Mouse (Mus musculus): Measurements from ENCODE around the gene Ncs1. TPM values are rescaled to one million over a fixed set of nuclear protein-coding genes. Genes with fewer than 3 reads are reported as not detected.

Gene Ncs1
- 42.0 and 43.2 TPM in 2 replicates for polyA plus RNA-seq (2015; fragmentation: Nextera tagmentation; extraction: Ambion mirVana)

GRCm38 (mm10) chr2:31245491-31246141 is at the start of gene Ncs1:
Gene Ncs1 (plus strand): TSS chr2:31245823.
- Histone ChIP-seq H3K4me2 (peak within 1 kb of the TSS; percentile 96), H3K9ac (peak within 1 kb of the TSS; percentile 90), H3K4me1 (peaks cover 73% of the 10 kb centered on the region), H3K4me3 (replicated peaks) (peak within 1 kb of the TSS; percentile 85), H3K27ac (peak within 1 kb of the TSS; percentile 82), H3K36me3 (no peaks in the 10 kb centered on the region), H3K27me3 (no peaks in the 10 kb centered on the region), H3K9me3 (replicated peaks) (no peaks in the 10 kb centered on the region)
- under 1% methylated on average over 75 of the region's 89 CpGs for WGBS
- peak; percentile 77 for ATAC-seq (replicated peaks; ENCODE audit: low FRiP score)

GRCm38 (mm10) chr2:31198621-31199020 is 47.0 kb upstream of the Ncs1 start:
- Histone ChIP-seq H3K27ac (no peak overlapping the region), H3K4me1 (peaks cover 27% of the 10 kb centered on the region), H3K27me3 (no peaks in the 10 kb centered on the region), H3K36me3 (peaks cover 59% of the 10 kb centered on the region), H3K4me3 (replicated peaks) (no peak overlapping the region), H3K9ac (no peak overlapping the region), H3K9me3 (replicated peaks) (no peaks in the 10 kb centered on the region), H3K4me2 (no peak overlapping the region)
- ATAC-seq (replicated peaks; ENCODE audit: low FRiP score): no peak
- WGBS: 91% methylated on average over 4 of the region's 4 CpGs

- no peak overlapping the region for H3K4me3 ChIP-seq (replicated peaks)
- no peaks in the 10 kb centered on the region for H3K27me3 ChIP-seq
- 83% methylated on average over 2 of the region's 2 CpGs for WGBS
- H3K9ac ChIP-seq: no peak overlapping the region
- no peak for ATAC-seq (replicated peaks; ENCODE audit: low FRiP score)
- H3K36me3 ChIP-seq: peaks cover 46% of the 10 kb centered on the region
- no peak overlapping the region for H3K27ac ChIP-seq
- H3K4me2 ChIP-seq: no peak overlapping the region
- no peaks in the 10 kb centered on the region for H3K9me3 ChIP-seq (replicated peaks)
- H3K4me1 ChIP-seq: peaks cover 31% of the 10 kb centered on the region
These were observed 45.6 kb upstream of the Ncs1 start for GRCm38 (mm10) chr2:31200051-31200450.

- 42% methylated on average over 7 of the region's 7 CpGs for WGBS
- H3K4me3 ChIP-seq (replicated peaks): no peak overlapping the region
- peak overlapping the region; percentile 82 for H3K27ac ChIP-seq
- peak overlapping the region; percentile 12; the same call in 1 of the 2 replicates for H3K4me2 ChIP-seq
- H3K27me3 ChIP-seq: no peaks in the 10 kb centered on the region
- no peak overlapping the region for H3K9ac ChIP-seq
- ATAC-seq (replicated peaks; ENCODE audit: low FRiP score): peak; percentile 91
- peaks cover 33% of the 10 kb centered on the region for H3K36me3 ChIP-seq
- peaks cover 34% of the 10 kb centered on the region for H3K4me1 ChIP-seq
- H3K9me3 ChIP-seq (replicated peaks): no peaks in the 10 kb centered on the region
These were observed 43.8 kb upstream of the Ncs1 start for GRCm38 (mm10) chr2:31201851-31202250.

GRCm38 (mm10) chr2:31202357-31202756 is 43.3 kb upstream of the Ncs1 start:
- H3K27ac ChIP-seq: peak overlapping the region; percentile 82
- peaks cover 34% of the 10 kb centered on the region for H3K4me1 ChIP-seq
- peak overlapping the region; percentile 12; the same call in 1 of the 2 replicates for H3K4me2 ChIP-seq
- H3K27me3 ChIP-seq: no peaks in the 10 kb centered on the region
- 11% methylated on average over 3 of the region's 3 CpGs for WGBS
- peaks cover 31% of the 10 kb centered on the region for H3K36me3 ChIP-seq
- ATAC-seq (replicated peaks; ENCODE audit: low FRiP score): peak; percentile 53
- no peaks in the 10 kb centered on the region for H3K9me3 ChIP-seq (replicated peaks)
- H3K9ac ChIP-seq: no peak overlapping the region
- H3K4me3 ChIP-seq (replicated peaks): no peak overlapping the region

GRCm38 (mm10) chr2:31202956-31203355 is 42.7 kb upstream of the Ncs1 start:
- Histone ChIP-seq H3K9ac (no peak overlapping the region), H3K4me3 (replicated peaks) (no peak overlapping the region), H3K4me2 (no peak overlapping the region), H3K27me3 (no peaks in the 10 kb centered on the region), H3K4me1 (peaks cover 34% of the 10 kb centered on the region), H3K36me3 (peaks cover 32% of the 10 kb centered on the region), H3K27ac (peak overlapping the region; percentile 82), H3K9me3 (replicated peaks) (no peaks in the 10 kb centered on the region)
- 0 out of 2 replicates have a peak, but pooled peaks have one; percentile 8 for ATAC-seq (replicated peaks; ENCODE audit: low FRiP score)
- 41% methylated on average over 4 of the region's 4 CpGs for WGBS

GRCm38 (mm10) chr2:31204677-31205076 is 40.9 kb upstream of the Ncs1 start:
- H3K27ac ChIP-seq: no peak overlapping the region
- H3K27me3 ChIP-seq: no peaks in the 10 kb centered on the region
- no peak for ATAC-seq (replicated peaks; ENCODE audit: low FRiP score)
- peaks cover 37% of the 10 kb centered on the region for H3K36me3 ChIP-seq
- no peaks in the 10 kb centered on the region for H3K9me3 ChIP-seq (replicated peaks)
- 91% methylated on average over 5 of the region's 5 CpGs for WGBS
- no peak overlapping the region for H3K4me3 ChIP-seq (replicated peaks)
- H3K4me2 ChIP-seq: no peak overlapping the region
- H3K9ac ChIP-seq: no peak overlapping the region
- H3K4me1 ChIP-seq: peaks cover 34% of the 10 kb centered on the region

GRCm38 (mm10) chr2:31206211-31206610 is 39.4 kb upstream of the Ncs1 start:
- no peak for ATAC-seq (replicated peaks; ENCODE audit: low FRiP score)
- Histone ChIP-seq H3K27ac (no peak overlapping the region), H3K9me3 (replicated peaks) (no peaks in the 10 kb centered on the region), H3K4me2 (no peak overlapping the region), H3K4me1 (peaks cover 30% of the 10 kb centered on the region), H3K4me3 (replicated peaks) (no peak overlapping the region), H3K36me3 (peaks cover 43% of the 10 kb centered on the region), H3K9ac (no peak overlapping the region), H3K27me3 (no peaks in the 10 kb centered on the region)
- 80% methylated on average over 4 of the region's 4 CpGs for WGBS

GRCm38 (mm10) chr2:31206882-31207281 is 38.7 kb upstream of the Ncs1 start:
- WGBS: 53% methylated on average over 8 of the region's 8 CpGs
- Histone ChIP-seq H3K4me1 (peaks cover 23% of the 10 kb centered on the region), H3K9ac (no peak overlapping the region), H3K27me3 (no peaks in the 10 kb centered on the region), H3K27ac (no peak overlapping the region), H3K36me3 (peaks cover 47% of the 10 kb centered on the region), H3K4me3 (replicated peaks) (no peak overlapping the region), H3K9me3 (replicated peaks) (no peaks in the 10 kb centered on the region), H3K4me2 (no peak overlapping the region)
- no peak for ATAC-seq (replicated peaks; ENCODE audit: low FRiP score)

- H3K27me3 ChIP-seq: no peaks in the 10 kb centered on the region
- no peaks in the 10 kb centered on the region for H3K9me3 ChIP-seq (replicated peaks)
- H3K36me3 ChIP-seq: peaks cover 59% of the 10 kb centered on the region
- no peak overlapping the region for H3K9ac ChIP-seq
- no peak overlapping the region for H3K4me3 ChIP-seq (replicated peaks)
- no peak overlapping the region for H3K27ac ChIP-seq
- 90% methylated on average over 13 of the region's 13 CpGs for WGBS
- no peak overlapping the region for H3K4me2 ChIP-seq
- ATAC-seq (replicated peaks; ENCODE audit: low FRiP score): no peak
- H3K4me1 ChIP-seq: peaks cover 7% of the 10 kb centered on the region; the same call in 1 of the 2 replicates
These were observed 37.0 kb upstream of the Ncs1 start for GRCm38 (mm10) chr2:31208544-31209142.

- Histone ChIP-seq H3K36me3 (peaks cover 64% of the 10 kb centered on the region), H3K9ac (no peak overlapping the region), H3K9me3 (replicated peaks) (no peaks in the 10 kb centered on the region), H3K27ac (no peak overlapping the region), H3K27me3 (no peaks in the 10 kb centered on the region), H3K4me3 (replicated peaks) (no peak overlapping the region), H3K4me1 (0 out of 2 replicates have a peak, but pooled peaks cover 6% of the 10 kb centered on the region), H3K4me2 (no peak overlapping the region)
- 87% methylated on average over 4 of the region's 4 CpGs for WGBS
- no peak for ATAC-seq (replicated peaks; ENCODE audit: low FRiP score)
These were observed 36.1 kb upstream of the Ncs1 start for GRCm38 (mm10) chr2:31209525-31209924.

GRCm38 (mm10) chr2:31210144-31210847 is 35.3 kb upstream of the Ncs1 start:
- 77% methylated on average over 11 of the region's 11 CpGs for WGBS
- no peaks in the 10 kb centered on the region for H3K9me3 ChIP-seq (replicated peaks)
- peaks cover 72% of the 10 kb centered on the region for H3K36me3 ChIP-seq
- no peaks in the 10 kb centered on the region for H3K27me3 ChIP-seq
- H3K4me1 ChIP-seq: 0 out of 2 replicates have a peak, but pooled peaks cover 6% of the 10 kb centered on the region
- H3K4me2 ChIP-seq: no peak overlapping the region
- ATAC-seq (replicated peaks; ENCODE audit: low FRiP score): no peak
- H3K9ac ChIP-seq: no peak overlapping the region
- no peak overlapping the region for H3K4me3 ChIP-seq (replicated peaks)
- H3K27ac ChIP-seq: no peak overlapping the region

All from kidney, embryonic 15.5 days (tissue).